Mouse (Mus musculus): ENCODE results near the gene Pom121l2.

The Pom121l2 gene

GRCm38 (mm10) chr13:22015479-22016450 is 34.8 kb downstream of the Pom121l2 start:
- in situ Hi-C loops (cut with MboI, MseI), result no loop called here

GRCm38 (mm10) chr13:22019934-22020835 is 39.2 kb downstream of the Pom121l2 start:
- in situ Hi-C loops (cut with MboI, MseI), result loop anchor here (10.0 kb wide), 2 partner anchors 215 to 845 kb away; partner anchors contain the start of gene Trim27

GRCm38 (mm10) chr13:22020901-22021339 is 39.9 kb downstream of the Pom121l2 start:
- in situ Hi-C loops (cut with MboI, MseI), result loop anchor here (10.0 kb wide), 2 partner anchors 216 to 846 kb away; partner anchors contain the start of gene Trim27

GRCm38 (mm10) chr13:22021581-22021980 is 40.6 kb downstream of the Pom121l2 start:
- in situ Hi-C loops (cut with MboI, MseI), result loop anchor here (10.0 kb wide), 2 partner anchors 217 to 847 kb away; partner anchors contain the start of gene Trim27

GRCm38 (mm10) chr13:22022241-22022640 is 41.2 kb downstream of the Pom121l2 start:
- in situ Hi-C loops (cut with MboI, MseI), result loop anchor here (10.0 kb wide), 2 partner anchors 217 to 847 kb away; partner anchors contain the start of gene Trim27

GRCm38 (mm10) chr13:22026058-22027031 is 45.4 kb downstream of the Pom121l2 start:
- in situ Hi-C loops (cut with MboI, MseI), result loop anchor here (5.0 to 10.0 kb wide), 5 partner anchors 54 to 1421 kb away; partner anchors contain the start of gene Trim27

GRCm38 (mm10) chr13:22028673-22029460 is 47.9 kb downstream of the Pom121l2 start:
- in situ Hi-C loops (cut with MboI, MseI), result loop anchor here (5.0 to 10.0 kb wide), 5 partner anchors 57 to 1418 kb away; partner anchors contain the start of gene Trim27

- in situ Hi-C loops (cut with MboI, MseI), result loop anchor here (5.0 to 10.0 kb wide), 8 partner anchors 58 to 1715 kb away; partner anchors contain the start of genes Hist1h2af, Hist1h2bb, Hist1h3c and Hist1h3g
These were observed 48.9 kb downstream of the Pom121l2 start for GRCm38 (mm10) chr13:22029928-22030327.

- in situ Hi-C loops (cut with MboI, MseI), result loop anchor here (5.0 to 10.0 kb wide), 3 partner anchors 178 to 1714 kb away; partner anchors contain the start of genes Hist1h2af, Hist1h2bb, Hist1h3c and Hist1h3g
These were observed 49.5 kb downstream of the Pom121l2 start for GRCm38 (mm10) chr13:22030493-22030892.

GRCm38 (mm10) chr13:22033741-22034442 is 52.9 kb downstream of the Pom121l2 start:
- in situ Hi-C loops (cut with MboI, MseI), result loop anchor here (5.0 to 10.0 kb wide), 3 partner anchors 182 to 1711 kb away; partner anchors contain the start of genes Hist1h2af, Hist1h2bb, Hist1h3c and Hist1h3g

- in situ Hi-C loops (cut with MboI, MseI), result loop anchor here (5.0 to 10.0 kb wide), 4 partner anchors 182 to 1710 kb away; partner anchors contain the start of genes Hist1h2af, Hist1h2bb, Hist1h2bm and Hist1h3c
These were observed 53.7 kb downstream of the Pom121l2 start for GRCm38 (mm10) chr13:22034443-22035266.

- in situ Hi-C loops (cut with MboI, MseI), result loop anchor here (5.0 to 10.0 kb wide), 3 partner anchors 313 to 1709 kb away; partner anchors contain the start of genes Hist1h2af, Hist1h2bb, Hist1h2bm and Hist1h3c
These were observed 54.5 kb downstream of the Pom121l2 start, which contains the start of the genes Hist1h2ah and Hist1h2bk for GRCm38 (mm10) chr13:22035267-22036148. Hist1h2ah (minus strand) TSS chr13:22035568. Hist1h2bk (plus strand) TSS chr13:22035870.

- in situ Hi-C loops (cut with MboI, MseI), result loop anchor here (5.0 to 10.0 kb wide), 3 partner anchors 314 to 1708 kb away; partner anchors contain the start of genes Hist1h2af, Hist1h2bb, Hist1h2bm and Hist1h3c
These were observed 55.4 kb downstream of the Pom121l2 start for GRCm38 (mm10) chr13:22036149-22036956.

- in situ Hi-C loops (cut with MboI, MseI), result loop anchor here (5.0 to 10.0 kb wide), 3 partner anchors 315 to 1708 kb away; partner anchors contain the start of genes Hist1h2af, Hist1h2bb, Hist1h2bm and Hist1h3c
These were observed 56.0 kb downstream of the Pom121l2 start for GRCm38 (mm10) chr13:22036986-22037385.

- in situ Hi-C loops (cut with MboI, MseI), result loop anchor here (5.0 to 10.0 kb wide), 3 partner anchors 315 to 1707 kb away; partner anchors contain the start of genes Hist1h2af, Hist1h2bb, Hist1h2bm and Hist1h3c
These were observed 56.4 kb downstream of the Pom121l2 start for GRCm38 (mm10) chr13:22037415-22037814.

Measured in regulatory T cell (primary cell).